Mouse (Mus musculus) myocyte (in vitro differentiated cells): ENCODE results near the gene Dlgap3. TPM values are rescaled to one million over a fixed set of nuclear protein-coding genes. Genes with fewer than 3 reads are reported as not detected.

ENCODE experiments used
- H3K27me3 ChIP-seq: one replicate; pipeline ENCODE4 v1.6.1; 2011; ENCODE audit not compliant: control insufficient read depth, insufficient read depth, insufficient read length
- H3K36me3 ChIP-seq: one replicate; pipeline ENCODE4 v1.6.1; 2011; ENCODE audit not compliant: control insufficient read depth, insufficient read depth
- H3K4me2 ChIP-seq: one replicate; pipeline ENCODE4 v1.6.1; 2011; ENCODE audit warnings: low read depth, control low read depth
- H3K4me3 ChIP-seq: one replicate; pipeline ENCODE4 v1.5.1; 2011; ENCODE audit warnings: mild to moderate bottlenecking, control low read depth, moderate library complexity
- H3K79me2 ChIP-seq: one replicate; pipeline ENCODE4 v1.6.1; 2011; ENCODE audit not compliant: control insufficient read depth, insufficient read depth
- H3ac ChIP-seq: one replicate; pipeline ENCODE4 v1.6.1; 2011; ENCODE audit not compliant: control insufficient read depth, insufficient read length
- CEBPB ChIP-seq: IDR thresholded peaks from 2 replicates; pipeline ENCODE4 v1.6.1; 2011; ENCODE audit warnings: mild to moderate bottlenecking, moderate library complexity; ENCODE audit not compliant: poor library complexity, insufficient read depth, severe bottlenecking
- E2F4 ChIP-seq: IDR thresholded peaks from one replicate; pipeline ENCODE4 v1.6.1; 2011; ENCODE audit warnings: mild to moderate bottlenecking, control low read depth, moderate library complexity; ENCODE audit not compliant: insufficient read depth
- MAX ChIP-seq: IDR thresholded peaks from one replicate; pipeline ENCODE4 v1.6.1; 2011; ENCODE audit warnings: low read depth, mild to moderate bottlenecking, control low read depth
- MYOD1 ChIP-seq, 3 experiments: IDR thresholded peaks; one replicate each; pipeline ENCODE4 v1.6.1; 2011; ENCODE audit warnings: control low read depth in 2 of 3, low read depth in 2 of 3, mild to moderate bottlenecking in 2 of 3, moderate library complexity in 1 of 3; ENCODE audit not compliant: insufficient read length in 2 of 3, control insufficient read depth in 1 of 3
- MYOG ChIP-seq, 3 experiments: IDR thresholded peaks; one replicate each; pipeline ENCODE4 v1.6.1; 2011; ENCODE audit warnings: control low read depth in 2 of 3, low read depth in 2 of 3, mild to moderate bottlenecking in 2 of 3; ENCODE audit not compliant: insufficient read length in 2 of 3, control insufficient read depth in 1 of 3, insufficient read depth in 1 of 3
- POLR2A ChIP-seq: IDR thresholded peaks from one replicate; pipeline ENCODE4 v1.6.1; 2011; ENCODE audit warnings: low read depth, mild to moderate bottlenecking, control low read depth, moderate library complexity; ENCODE audit not compliant: insufficient read length
- POLR2AphosphoS2 ChIP-seq: IDR thresholded peaks from one replicate; pipeline ENCODE4 v1.6.1; 2011; ENCODE audit warnings: low read depth, control low read depth; ENCODE audit not compliant: insufficient read length
- REST ChIP-seq: IDR thresholded peaks from one replicate; pipeline ENCODE4 v1.6.1; 2011; ENCODE audit warnings: mild to moderate bottlenecking, control low read depth, moderate library complexity; ENCODE audit not compliant: insufficient read depth, insufficient read length
- SRF ChIP-seq: IDR thresholded peaks from one replicate; pipeline ENCODE4 v1.6.1; 2011; ENCODE audit warnings: low read depth; ENCODE audit not compliant: control insufficient read depth, insufficient read length
- TCF12 ChIP-seq: IDR thresholded peaks from one replicate; pipeline ENCODE4 v1.6.1; 2011; ENCODE audit warnings: mild to moderate bottlenecking, control low read depth; ENCODE audit not compliant: poor library complexity, insufficient read depth, severe bottlenecking
- TCF3 ChIP-seq: IDR thresholded peaks from one replicate; pipeline ENCODE4 v1.6.1; 2011; ENCODE audit warnings: low read depth, control low read depth; ENCODE audit not compliant: insufficient read length
- USF1 ChIP-seq: IDR thresholded peaks from one replicate; pipeline ENCODE4 v1.6.1; 2011; ENCODE audit warnings: low read depth, mild to moderate bottlenecking, control low read depth, moderate library complexity
- polyA plus RNA-seq: library from polyadenylated mRNA; unstranded; fragments of >200 nt; fragmentation: generic; extraction: Trizol; gene quantifications from one replicate; pipeline ENCODE4 v1.2.1, GENCODE M21; 2012; ENCODE audit warnings: missing spikeins

Gene Dlgap3
- polyA plus RNA-seq, 1 experiment, result not detected

DNA sequence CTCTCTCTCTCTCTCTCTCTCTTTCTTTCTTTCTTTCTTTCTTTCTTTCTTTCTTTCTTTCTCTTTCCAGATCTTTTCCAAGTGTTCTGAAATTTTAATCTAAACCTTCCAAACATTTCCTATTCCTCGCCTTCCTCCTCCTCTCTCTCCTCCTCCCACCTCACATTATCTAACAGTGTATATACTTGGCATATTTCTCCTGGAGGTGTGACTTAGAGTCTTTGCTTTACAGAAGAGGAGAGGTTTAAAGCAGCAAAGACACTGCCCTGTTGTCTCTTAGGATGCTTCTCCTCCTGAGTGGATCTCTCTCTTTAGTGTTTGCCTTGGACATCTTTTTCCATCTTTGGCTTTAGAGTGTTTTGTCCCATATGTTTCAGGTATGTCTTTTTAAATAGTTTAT is 34.1 kb downstream of the Dlgap3 start:
- Histone ChIP-seq H3K4me2 (no peak overlapping the region), H3K36me3 (no peaks in the 10 kb centered on the region), H3ac (no peak overlapping the region), H3K4me3 (no peak overlapping the region), H3K27me3 (no peaks in the 10 kb centered on the region), H3K79me2 (no peaks in the 10 kb centered on the region)
- TF ChIP-seq TCF12 (no peak), USF1 (no peak), MAX (no peak), REST (no peak), E2F4 (no peak), MYOG (IDR thresholded peaks at IDR 0.05; ENCODE audit: control insufficient read depth in 1 of 3, insufficient read depth in 1 of 3, insufficient read length in 2 of 3, low read depth in 2 of 3) (no peak), MYOD1 (IDR thresholded peaks at IDR 0.05; ENCODE audit: control insufficient read depth in 1 of 3, insufficient read length in 2 of 3, low read depth in 2 of 3) (no peak), TCF3 (no peak), POLR2A (no peak), SRF (no peak), POLR2AphosphoS2 (no peak), CEBPB (no peak)

DNA sequence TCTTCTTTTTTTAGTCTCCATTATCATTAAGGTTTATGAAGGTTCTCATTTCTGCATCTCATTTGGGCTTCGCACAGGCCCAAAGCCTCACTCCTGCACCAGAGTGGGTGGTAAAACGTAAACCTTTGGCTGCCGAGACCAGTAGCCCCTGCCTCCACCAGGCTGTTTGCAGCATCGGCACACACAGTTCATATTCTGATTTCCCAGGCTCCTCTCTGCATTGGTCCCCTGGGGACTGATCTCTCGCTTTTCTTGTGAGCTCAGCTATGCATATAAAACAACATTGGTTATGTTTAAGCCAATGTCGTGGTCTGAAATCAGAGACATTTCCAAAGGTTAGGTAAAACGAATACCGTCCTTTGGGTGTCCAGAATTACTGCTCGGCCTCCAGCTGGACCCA is 42.3 kb downstream of the Dlgap3 start:
- H3K79me2 ChIP-seq, result no peaks in the 10 kb centered on the region
- H3K36me3 ChIP-seq, result no peaks in the 10 kb centered on the region
- H3ac ChIP-seq, result no peak overlapping the region
- H3K27me3 ChIP-seq, result peaks cover 7% of the 10 kb centered on the region
- H3K4me2 ChIP-seq, result no peak overlapping the region
- H3K4me3 ChIP-seq, result no peak overlapping the region
- TF ChIP-seq E2F4, result no peak
- no peak for TF ChIP-seq SRF
- TF ChIP-seq MAX, result no peak
- no peak for TF ChIP-seq TCF12

DNA sequence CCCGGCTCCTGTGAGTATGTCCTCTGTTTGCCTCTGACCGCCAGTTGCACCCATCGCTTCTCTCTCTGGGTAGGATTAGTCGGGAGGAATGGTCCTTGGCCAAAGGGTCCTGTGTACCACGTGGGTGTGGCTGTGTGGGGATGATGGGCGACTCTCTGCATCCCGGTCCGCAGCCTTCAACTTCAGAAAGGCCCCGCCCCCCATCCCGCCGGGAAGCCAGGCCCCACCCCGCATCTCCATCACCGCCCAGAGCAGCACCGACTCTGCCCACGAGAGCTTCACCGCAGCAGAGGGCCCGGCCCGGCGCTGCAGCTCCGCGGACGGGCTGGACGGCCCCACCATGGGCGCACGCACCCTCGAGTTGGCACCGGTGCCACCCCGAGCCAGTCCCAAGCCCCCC is 45.5 kb downstream of the Dlgap3 start:
- no peak for TF ChIP-seq TCF12
- no peak for TF ChIP-seq CEBPB
- TF ChIP-seq REST, result no peak
- TF ChIP-seq E2F4, result no peak
- no peak for TF ChIP-seq MYOG (IDR thresholded peaks at IDR 0.05; ENCODE audit: control insufficient read depth in 1 of 3, insufficient read depth in 1 of 3, insufficient read length in 2 of 3, low read depth in 2 of 3)
- no peak for TF ChIP-seq MYOD1 (IDR thresholded peaks at IDR 0.05; ENCODE audit: control insufficient read depth in 1 of 3, insufficient read length in 2 of 3, low read depth in 2 of 3)
- TF ChIP-seq POLR2A, result no peak
- no peak for TF ChIP-seq USF1
- TF ChIP-seq TCF3, result no peak
- no peak for TF ChIP-seq POLR2AphosphoS2
- TF ChIP-seq SRF, result no peak
- TF ChIP-seq MAX, result no peak
- no peaks in the 10 kb centered on the region for H3K79me2 ChIP-seq
- H3K36me3 ChIP-seq, result no peaks in the 10 kb centered on the region
- no peak overlapping the region for H3K4me3 ChIP-seq
- no peak overlapping the region for H3ac ChIP-seq
- no peak overlapping the region for H3K4me2 ChIP-seq
- H3K27me3 ChIP-seq, result peaks cover under 1% of the 10 kb centered on the region

DNA sequence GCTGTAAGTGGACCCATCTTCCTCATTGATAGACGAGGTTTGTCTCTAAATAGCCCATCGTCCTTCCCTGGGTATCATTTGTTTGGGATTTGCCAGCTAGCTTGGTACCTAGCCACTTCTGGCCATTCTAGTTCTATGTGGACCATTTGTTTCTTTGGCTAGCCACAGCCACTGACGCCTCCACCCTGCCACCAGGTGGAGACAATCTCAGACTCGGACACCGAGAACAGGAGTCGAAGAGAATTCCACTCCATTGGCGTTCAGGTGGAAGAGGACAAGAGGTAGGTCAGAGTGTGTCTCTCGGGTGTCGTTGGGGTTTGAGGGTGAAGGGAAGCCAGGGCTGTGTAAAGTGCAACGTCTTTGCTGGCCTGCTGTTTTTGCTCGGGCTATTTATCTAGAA is 46.1 kb downstream of the Dlgap3 start:
- TF ChIP-seq REST, result no peak

DNA sequence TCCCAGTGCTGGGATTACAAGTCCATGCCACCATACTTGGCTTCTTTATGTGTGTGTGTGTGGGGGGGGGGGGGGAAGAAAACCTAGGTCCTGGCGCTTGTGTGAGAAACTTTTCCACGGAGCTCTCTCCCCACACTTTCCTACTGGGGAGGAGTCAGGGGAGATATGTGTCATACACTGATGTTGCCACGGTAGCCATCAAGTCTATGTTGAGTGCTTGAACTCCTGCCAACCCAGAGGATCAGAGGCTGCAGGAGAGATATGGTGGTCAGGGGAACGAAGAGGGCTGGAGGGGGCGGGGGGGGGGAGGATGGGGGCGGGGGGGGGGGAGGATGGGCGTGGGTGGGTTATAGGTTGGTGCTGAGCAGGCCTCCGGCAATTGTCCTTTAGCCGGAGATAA is 46.8 kb downstream of the Dlgap3 start:
- no peaks in the 10 kb centered on the region for H3K27me3 ChIP-seq
- no peak overlapping the region for H3K4me2 ChIP-seq
- TF ChIP-seq MYOG (IDR thresholded peaks at IDR 0.05; ENCODE audit: control insufficient read depth in 1 of 3, insufficient read depth in 1 of 3, insufficient read length in 2 of 3, low read depth in 2 of 3), result no peak
- TF ChIP-seq TCF12, result no peak
- no peak for TF ChIP-seq CEBPB
- no peak for TF ChIP-seq POLR2AphosphoS2
- TF ChIP-seq SRF, result no peak
- TF ChIP-seq REST, result no peak
- TF ChIP-seq MYOD1 (IDR thresholded peaks at IDR 0.05; ENCODE audit: control insufficient read depth in 1 of 3, insufficient read length in 2 of 3, low read depth in 2 of 3), result no peak
- TF ChIP-seq POLR2A, result no peak
- no peak for TF ChIP-seq MAX
- no peak for TF ChIP-seq E2F4
- no peaks in the 10 kb centered on the region for H3K36me3 ChIP-seq
- H3K79me2 ChIP-seq, result no peaks in the 10 kb centered on the region
- no peak overlapping the region for H3ac ChIP-seq
- H3K4me3 ChIP-seq, result no peak overlapping the region

More for the DNA sequence above, 46.1 kb downstream of the Dlgap3 start:
- Histone ChIP-seq H3ac (no peak overlapping the region), H3K79me2 (no peaks in the 10 kb centered on the region), H3K4me2 (no peak overlapping the region), H3K27me3 (no peaks in the 10 kb centered on the region), H3K4me3 (no peak overlapping the region), H3K36me3 (no peaks in the 10 kb centered on the region)
